Mouse (Mus musculus) brain, embryonic 14.5 days (tissue): ENCODE measurements around the gene Lama4.

Source experiments
- CTCF ChIP-seq: fragments of 200-500 bp; IDR thresholded peaks from 2 replicates; pipeline ENCODE4 v1.5.1; 2012; ENCODE audit warnings: inconsistent platforms, mild to moderate bottlenecking, moderate library complexity, borderline replicate concordance; ENCODE audit not compliant: insufficient read depth, insufficient read length; ENCODE audit errors: extremely low read depth
- POLR2A ChIP-seq: fragments of 200-500 bp; IDR thresholded peaks from 2 replicates; pipeline ENCODE4 v1.6.1; 2012; ENCODE audit warnings: mild to moderate bottlenecking, inconsistent platforms, borderline replicate concordance; ENCODE audit not compliant: poor library complexity, insufficient read depth, insufficient read length, severe bottlenecking; ENCODE audit errors: extremely low read depth

GRCm38 (mm10) chr10:39066962-39067361, 101.6 kb downstream of the Lama4 start:
- TF ChIP-seq POLR2A (no peak), CTCF (peak; percentile 53; the same call in 1 of the 2 replicates)
